Mouse (Mus musculus) megakaryocyte progenitor cell, adult 5-6 weeks (primary cell): Measurements from ENCODE around the gene Krt35. TPM values are rescaled to one million over a fixed set of nuclear protein-coding genes. Genes with fewer than 3 reads are reported as not detected.

Experiments
- ATAC-seq: replicated peaks from 2 replicates; pipeline ENCODE4 v1.8.0; 2016; ENCODE audit warnings: mild to moderate bottlenecking, moderate TSS enrichment, inconsistent platforms; ENCODE audit not compliant: poor library complexity
- total RNA-seq, 2 experiments: library from RNA; stranded (forward) in 1 of 2; stranded (reverse) in 1 of 2; fragments of 157-497, 149-512 nt in 1 of 2; fragments of 200-1000 nt in 1 of 2; gene quantifications; 2 replicates each; pipeline versions ENCODE4 v1.2.3 to v1.2.4; 2015 to 2017

Krt35 gene
- total RNA-seq (2015) (not detected in 2 replicates), total RNA-seq (2017) (not detected in 2 replicates)

GRCm38 (mm10) chr11:100096141-100096540 lies at the start of gene Krt35:
Gene Krt35, minus strand, starts transcription at chr11:100096241.
- ATAC-seq, result no peak

- ATAC-seq, result no peak
These were observed 49.1 kb upstream of the Krt35 start for GRCm38 (mm10) chr11:100145104-100145503.

- no peak for ATAC-seq
These were observed 44.9 kb upstream of the Krt35 start for GRCm38 (mm10) chr11:100140966-100141365.

- no peak for ATAC-seq
These were observed 43.4 kb upstream of the Krt35 start for GRCm38 (mm10) chr11:100139391-100139790.

- ATAC-seq, result no peak
These were observed 42.8 kb upstream of the Krt35 start for GRCm38 (mm10) chr11:100138809-100139208.

GRCm38 (mm10) chr11:100137693-100138092 lies 41.7 kb upstream of the Krt35 start:
- ATAC-seq, result no peak

- ATAC-seq, result no peak
These were observed 40.5 kb upstream of the Krt35 start for GRCm38 (mm10) chr11:100136559-100136958.

GRCm38 (mm10) chr11:100135731-100136130 lies 39.7 kb upstream of the Krt35 start, which contains the start of gene Krt15:
Gene Krt15, minus strand, starts transcription at chr11:100135928.
- no peak for ATAC-seq

GRCm38 (mm10) chr11:100124901-100125300 lies 28.9 kb upstream of the Krt35 start:
- ATAC-seq, result no peak

GRCm38 (mm10) chr11:100121466-100121865 lies 25.4 kb upstream of the Krt35 start, which contains the start of gene Krt13:
Gene Krt13, minus strand, starts transcription at chr11:100121566.
- no peak for ATAC-seq

GRCm38 (mm10) chr11:100120331-100120730 lies 24.3 kb upstream of the Krt35 start:
- ATAC-seq, result no peak

GRCm38 (mm10) chr11:100113742-100114029 lies 17.6 kb upstream of the Krt35 start:
- no peak for ATAC-seq

GRCm38 (mm10) chr11:100112935-100113741 lies 17.1 kb upstream of the Krt35 start:
- no peak for ATAC-seq

- ATAC-seq, result no peak
These were observed 9.6 kb upstream of the Krt35 start, which contains the start of gene Krt36 for GRCm38 (mm10) chr11:100105576-100106122. Gene Krt36, minus strand, starts transcription at chr11:100105626.

- no peak for ATAC-seq
These were observed 6.8 kb upstream of the Krt35 start for GRCm38 (mm10) chr11:100102693-100103429.

GRCm38 (mm10) chr11:100100391-100100790 lies 4.3 kb upstream of the Krt35 start:
- ATAC-seq, result no peak

- no peak for ATAC-seq
These were observed 1.8 kb upstream of the Krt35 start for GRCm38 (mm10) chr11:100097819-100098218.

- ATAC-seq, result no peak
These were observed 7.5 kb downstream of the Krt35 start for GRCm38 (mm10) chr11:100088378-100089025.

GRCm38 (mm10) chr11:100087861-100088260 lies 8.2 kb downstream of the Krt35 start, which contains the start of gene Krt32:
Gene Krt32, minus strand, starts transcription at chr11:100088226.
- ATAC-seq, result no peak

- no peak for ATAC-seq
These were observed 22.2 kb downstream of the Krt35 start for GRCm38 (mm10) chr11:100073873-100074272.
